Mouse (Mus musculus) testis, adult 2 months (tissue): Measurements from ENCODE around the gene Gxylt2.

Source experiments
- CTCF ChIP-seq: fragments of 200-500 bp; IDR thresholded peaks from 2 replicates; pipeline ENCODE4 v1.5.1; 2012; ENCODE audit warnings: low read depth, mild to moderate bottlenecking, inconsistent platforms, low read length, moderate library complexity; ENCODE audit not compliant: control insufficient read depth, insufficient read depth, insufficient replicate concordance
- POLR2A ChIP-seq: fragments of 200-500 bp; IDR thresholded peaks from 2 replicates; pipeline ENCODE4 v1.6.1; 2012; ENCODE audit warnings: low read depth, mild to moderate bottlenecking, inconsistent platforms, low read length, moderate library complexity; ENCODE audit not compliant: control insufficient read depth

- TF ChIP-seq CTCF (no peak), POLR2A (no peak)
These were observed 98.0 kb downstream of the Gxylt2 start for GRCm38 (mm10) chr6:100802381-100803083.
